In the genomic region with DNA sequence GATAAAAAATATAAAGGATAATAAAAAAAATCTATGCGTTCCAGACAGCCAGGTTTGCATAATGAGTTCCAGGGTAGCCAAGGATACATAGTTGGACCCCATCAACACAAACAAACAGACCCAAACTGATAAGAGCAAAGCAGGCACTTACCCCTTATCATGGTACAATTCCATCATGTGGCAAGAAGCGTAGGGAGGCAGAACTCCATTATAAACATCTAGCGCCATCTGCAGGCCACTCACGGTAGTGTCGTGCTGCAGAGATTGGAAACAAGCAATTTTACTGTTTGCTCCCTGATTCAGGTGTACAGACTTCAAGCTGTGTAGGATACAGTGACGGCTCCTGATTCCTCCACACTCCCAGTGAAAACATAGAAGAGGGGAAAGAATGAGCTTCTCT, we compare ENCODE assay signal across 8 mouse cellular contexts. TPM values are rescaled to one million over a fixed set of nuclear protein-coding genes. Genes with fewer than 3 reads are reported as not detected.
A peak's percentile ranks its signal among the peaks of the same experiment; 100 is the strongest.
DNase-seq lines count a peak whose midpoint lies in the region; ATAC-seq lines count a peak whose summit lies in the region.

No protein-coding gene starts in this region.

- no peak overlapping the region for H3K4me3 ChIP-seq in forebrain, embryonic 10.5 days
- no peak overlapping the region for H3K4me3 ChIP-seq in forebrain, embryonic 12.5 days (replicated peaks)

- H3K4me2 ChIP-seq in forebrain, embryonic 12.5 days, result no peak overlapping the region

- no peak overlapping the region for H3K9ac ChIP-seq in forebrain, embryonic 12.5 days

- no peaks in the 10 kb centered on the region for H3K27me3 ChIP-seq in forebrain, embryonic 10.5 days (ENCODE audit: poor library complexity, severe bottlenecking)
- H3K27me3 ChIP-seq in forebrain, embryonic 12.5 days, result no peaks in the 10 kb centered on the region
- H3K27me3 ChIP-seq in splenic B cell, adult 2 months (ENCODE audit: control insufficient read depth, insufficient read depth, low read length, poor library complexity, severe bottlenecking), result no peaks in the 10 kb centered on the region

- WGBS in forebrain, embryonic 10.5 days, result 18% methylated on average over 6 of the region's 6 CpGs
- 12% methylated on average over 6 of the region's 6 CpGs for WGBS in forebrain, embryonic 12.5 days

- no peaks in the 10 kb centered on the region for H3K9me3 ChIP-seq in forebrain, embryonic 10.5 days
- H3K9me3 ChIP-seq in forebrain, embryonic 12.5 days, result no peaks in the 10 kb centered on the region

- H3K27ac ChIP-seq in forebrain, embryonic 10.5 days, result no peak overlapping the region
- H3K27ac ChIP-seq in forebrain, embryonic 12.5 days, result no peak overlapping the region

- no peak for ATAC-seq in forebrain, embryonic 12.5 days (ENCODE audit: low FRiP score)

- H3K36me3 ChIP-seq in forebrain, embryonic 10.5 days (replicated peaks), result no peaks in the 10 kb centered on the region
- no peaks in the 10 kb centered on the region for H3K36me3 ChIP-seq in forebrain, embryonic 12.5 days (replicated peaks)
- H3K36me3 ChIP-seq in splenic B cell, adult 2 months (ENCODE audit: control insufficient read depth, insufficient read depth, low read length, poor library complexity, severe bottlenecking), result no peaks in the 10 kb centered on the region

- peak; percentile 76 for DNase-seq in forebrain, embryonic 10.5 days (ENCODE audit: extremely low spot score, low spot score)
- DNase-seq in WW6 (ENCODE audit: low read depth, low spot score), result peak; percentile 43
- peak; percentile 62 to 71 for DNase-seq in cerebellum, postnatal 4 days (ENCODE audit: low spot score in 2 of 2)
- DNase-seq in heart, adult 8-10 months (ENCODE audit: low spot score), result peak; percentile 55
- DNase-seq in layer of hippocampus, postnatal 36 days, result peak; percentile 63 to 71
- DNase-seq in mesoderm, embryonic 11.5 days (ENCODE audit: low read depth, low spot score), result peak; percentile 79
- peak; percentile 82 for DNase-seq in splenic B cell, adult 2 months (ENCODE audit: low read depth, low spot score)

- H3K4me1 ChIP-seq in forebrain, embryonic 10.5 days, result no peaks in the 10 kb centered on the region
- no peaks in the 10 kb centered on the region for H3K4me1 ChIP-seq in forebrain, embryonic 12.5 days

RNA-seq across cellular contexts. Expression of a gene that starts 30.8 kb away (rescaled TPM):
- 0.12 and 0.36 TPM in 2 replicates for polyA plus RNA-seq in forebrain, embryonic 10.5 days (2016; fragmentation: Nextera tagmentation; extraction: Ambion mirVana)
- polyA plus RNA-seq in forebrain, embryonic 12.5 days (2016; fragmentation: Nextera tagmentation; extraction: Ambion mirVana), result 0.09 and 0.47 TPM in 2 replicates
- under 1 TPM in 1 of 4 experiments, not detected in 3; 0.17 TPM for total RNA-seq in heart, adult 8-10 months (2022)
- total RNA-seq in layer of hippocampus, postnatal 36 days (2021), result not detected

RNA-seq across cellular contexts. Expression of a gene that starts 44.0 kb away (rescaled TPM):
- polyA plus RNA-seq in forebrain, embryonic 10.5 days (2016; fragmentation: Nextera tagmentation; extraction: Ambion mirVana), result 18.9 and 20.5 TPM in 2 replicates
- polyA plus RNA-seq in forebrain, embryonic 12.5 days (2016; fragmentation: Nextera tagmentation; extraction: Ambion mirVana), result 21.7 and 26.7 TPM in 2 replicates
- total RNA-seq in heart, adult 8-10 months (2022), result 10 to 100 TPM; 28.3 to 36.0 (median 32.0) TPM
- total RNA-seq in layer of hippocampus, postnatal 36 days (2021), result 10 to 100 TPM; 61.7 to 70.3 TPM
